Mouse (Mus musculus) lung, postnatal 0 days (tissue): ENCODE measurements at regions not wholly inside any gene's neighbourhood (a gene's known extent, or its start where the extent isn't known, plus 50 kb on each side); places are given as distances from the start of the nearest gene placed in this dataset.

Experiments
- ATAC-seq: fragments of 200-750 bp; cut with Nextera tagmentation; 2 replicates; pipeline ENCODE4 v1.8.0; 2017; ENCODE audit warnings: moderate library complexity
- DNase-seq: peaks from one replicate; pipeline ENCODE4 v3.0.0-alpha.2; 2016; ENCODE audit warnings: low spot score
- H3K27ac ChIP-seq: fragments of 300-500 bp; sonication (generic); 2 replicates; pipeline ENCODE4 v1.5.1; 2014; ENCODE audit warnings: antibody characterized with exemption, mild to moderate bottlenecking, low read length, mixed read lengths
- H3K27me3 ChIP-seq: fragments of 300-500 bp; sonication (generic); replicated peaks from 2 replicates; pipeline ENCODE4 v1.6.1; 2014; ENCODE audit warnings: low read length, mixed read lengths; ENCODE audit not compliant: insufficient read depth
- H3K36me3 ChIP-seq: fragments of 300-500 bp; sonication (generic); 2 replicates; pipeline ENCODE4 v1.6.1; 2014; ENCODE audit warnings: low read length, mixed read lengths; ENCODE audit not compliant: insufficient read depth
- H3K4me1 ChIP-seq: fragments of 300-500 bp; sonication (generic); 2 replicates; pipeline ENCODE4 v1.6.1; 2014; ENCODE audit warnings: antibody characterized with exemption, low read depth, low read length, mixed read lengths; ENCODE audit not compliant: insufficient read depth
- H3K4me2 ChIP-seq: fragments of 300-500 bp; sonication (generic); replicated peaks from 2 replicates; pipeline ENCODE4 v1.6.1; 2014; ENCODE audit warnings: low read depth, mild to moderate bottlenecking, low read length, moderate library complexity, mixed read lengths
- H3K4me3 ChIP-seq: fragments of 300-500 bp; sonication (generic); 2 replicates; pipeline ENCODE4 v1.5.1; 2014; ENCODE audit warnings: low read depth, low read length
- H3K9ac ChIP-seq: fragments of 300-500 bp; sonication (generic); replicated peaks from 2 replicates; pipeline ENCODE4 v1.6.1; 2014; ENCODE audit warnings: low read depth, mild to moderate bottlenecking
- H3K9me3 ChIP-seq: fragments of 300-500 bp; sonication (generic); 2 replicates; pipeline ENCODE4 v1.6.1; 2016; ENCODE audit warnings: low read length, mixed read lengths
- CTCF ChIP-seq: IDR thresholded peaks from 2 replicates; pipeline ENCODE4 v1.5.1; 2016; ENCODE audit warnings: antibody characterized with exemption, mild to moderate bottlenecking
- EP300 ChIP-seq: IDR thresholded peaks from 2 replicates; pipeline ENCODE4 v1.6.1; 2016; ENCODE audit warnings: antibody characterized with exemption, mild to moderate bottlenecking, control low read depth
- WGBS: fragments of 180-500 bp; shearing (Covaris S2); extraction: QIAGEN DNeasy Blood & Tissue Kit; methylation state at CpG from one replicate; pipeline ENCODE4 v1.1.7; 2014; 5-methylcytosine and 5-hydroxymethylcytosine counted together

DNA sequence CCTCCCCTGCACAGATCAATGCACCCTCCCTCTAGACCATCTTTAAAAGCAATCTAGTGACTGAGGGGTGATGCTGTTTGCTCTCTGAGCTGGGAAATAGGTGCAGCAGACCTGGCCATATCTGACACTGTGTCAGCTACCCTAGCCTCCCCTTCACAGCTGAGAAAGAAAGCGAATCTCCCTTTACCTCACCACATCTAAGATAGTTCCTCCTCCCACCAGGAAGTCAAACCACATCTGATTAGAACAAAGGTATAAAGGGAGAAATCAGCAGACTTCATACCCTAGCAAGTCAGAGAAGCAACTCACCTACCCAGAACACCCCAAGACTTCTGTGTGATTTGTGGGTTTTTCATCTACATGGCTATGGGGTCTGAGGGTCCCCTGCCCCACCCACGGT lies 175.6 kb upstream of the Cadm1 start:
- no peaks in the 10 kb centered on the region for H3K36me3 ChIP-seq
- TF ChIP-seq EP300 (no peak), CTCF (no peak)
- no peak overlapping the region for H3K27ac ChIP-seq
- H3K4me3 ChIP-seq: no peak overlapping the region
- ATAC-seq (no peak), DNase-seq (no peak)
- H3K9me3 ChIP-seq: no peaks in the 10 kb centered on the region
- H3K4me1 ChIP-seq: peaks cover 3% of the 10 kb centered on the region; the same call in 1 of the 2 replicates
- H3K4me2 ChIP-seq: no peak overlapping the region
- 82% methylated on average over 2 of the region's 2 CpGs for WGBS
- H3K9ac ChIP-seq: no peak overlapping the region
- no peaks in the 10 kb centered on the region for H3K27me3 ChIP-seq

DNA sequence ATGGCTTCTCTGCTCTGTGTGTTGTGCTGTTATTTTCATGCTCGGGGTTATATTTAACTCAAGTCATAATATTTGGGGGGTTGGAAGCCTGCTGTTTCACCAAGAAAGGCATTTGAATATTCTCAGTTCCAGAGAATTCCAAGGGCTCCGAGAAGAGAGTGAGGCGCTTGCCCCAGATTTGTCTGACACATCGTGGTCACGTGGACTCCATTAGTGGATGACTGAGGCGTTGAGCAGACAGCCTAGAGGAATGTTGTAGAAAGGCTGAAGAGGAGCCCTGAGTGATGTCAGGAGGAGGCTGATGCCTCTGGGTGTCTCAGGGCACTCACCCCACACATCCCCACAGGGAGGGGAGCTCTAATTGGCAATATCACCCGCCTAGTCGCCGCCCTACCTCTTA lies 175.1 kb upstream of the Cadm1 start:
- no peak for DNase-seq
- Histone ChIP-seq H3K36me3 (no peaks in the 10 kb centered on the region), H3K9me3 (no peaks in the 10 kb centered on the region), H3K27ac (no peak overlapping the region), H3K9ac (no peak overlapping the region), H3K4me3 (no peak overlapping the region), H3K4me2 (no peak overlapping the region), H3K4me1 (peaks cover 3% of the 10 kb centered on the region; the same call in 1 of the 2 replicates), H3K27me3 (no peaks in the 10 kb centered on the region)
- TF ChIP-seq CTCF (no peak), EP300 (no peak)
- WGBS: 74% methylated on average over 9 of the region's 9 CpGs
- no peak for ATAC-seq

DNA sequence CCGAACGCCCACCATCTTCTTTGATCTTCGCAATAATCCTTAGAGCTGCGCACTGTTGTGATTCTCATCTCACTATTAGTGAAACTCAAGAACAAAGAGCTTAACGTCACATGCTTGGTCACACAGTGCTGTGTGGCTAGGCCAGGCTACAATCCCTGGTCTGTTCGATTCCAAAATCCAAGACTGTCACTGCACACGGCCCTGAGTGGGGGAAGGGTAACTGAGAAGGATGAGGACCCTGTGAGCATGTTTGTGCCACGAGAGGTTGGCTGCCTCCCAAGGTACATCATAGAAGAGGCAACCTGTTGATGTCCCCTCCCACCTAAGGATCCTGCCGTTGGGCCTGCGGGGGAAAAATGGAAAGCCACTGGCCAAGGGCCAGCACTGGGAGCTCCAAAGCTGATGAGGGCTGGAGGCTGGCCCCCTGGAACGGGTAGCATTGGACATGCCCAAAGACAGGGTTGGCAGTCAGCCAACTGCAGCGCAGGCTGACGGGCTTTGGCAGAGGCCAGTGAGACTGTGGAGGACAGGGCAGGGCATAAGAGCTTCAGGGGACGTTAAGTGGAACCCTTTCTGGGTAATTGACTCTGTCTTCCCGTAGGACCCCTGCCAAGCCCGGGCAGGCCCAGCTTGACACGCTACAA lies 172.1 kb upstream of the Cadm1 start:
- ATAC-seq (peak; percentile 67), DNase-seq (peak; percentile 19)
- TF ChIP-seq EP300 (no peak), CTCF (no peak)
- Histone ChIP-seq H3K4me1 (peaks cover 6% of the 10 kb centered on the region; the same call in 1 of the 2 replicates), H3K4me2 (no peak overlapping the region), H3K36me3 (no peaks in the 10 kb centered on the region), H3K27me3 (no peaks in the 10 kb centered on the region), H3K9me3 (no peaks in the 10 kb centered on the region), H3K4me3 (no peak overlapping the region), H3K9ac (no peak overlapping the region), H3K27ac (no peak overlapping the region)
- WGBS: 40% methylated on average over 17 of the region's 17 CpGs

DNA sequence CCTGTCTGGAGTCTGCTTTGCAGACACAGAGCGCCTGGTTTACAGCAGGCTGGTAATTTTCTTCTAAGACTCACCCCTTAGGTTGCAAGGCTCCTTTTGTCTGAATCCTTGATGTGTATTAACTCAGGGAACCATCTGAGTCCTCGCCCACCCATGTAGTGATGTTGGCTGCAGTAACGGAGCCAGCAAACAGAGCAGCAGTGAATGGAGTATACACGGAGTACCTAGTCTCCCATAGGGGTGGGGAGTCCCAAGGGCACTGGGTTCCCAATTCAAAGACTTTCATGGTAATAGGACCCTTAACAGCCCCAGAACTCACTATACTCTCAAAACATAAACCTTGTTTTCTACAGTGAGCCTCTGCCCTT lies 171.6 kb upstream of the Cadm1 start:
- DNase-seq (no peak), ATAC-seq (no peak)
- H3K4me3 ChIP-seq: no peak overlapping the region
- TF ChIP-seq CTCF (no peak), EP300 (no peak)
- no peaks in the 10 kb centered on the region for H3K36me3 ChIP-seq
- no peak overlapping the region for H3K9ac ChIP-seq
- H3K9me3 ChIP-seq: no peaks in the 10 kb centered on the region
- no peak overlapping the region for H3K4me2 ChIP-seq
- H3K27ac ChIP-seq: no peak overlapping the region
- WGBS: 58% methylated on average over 4 of the region's 4 CpGs
- H3K4me1 ChIP-seq: peaks cover 6% of the 10 kb centered on the region; the same call in 1 of the 2 replicates
- H3K27me3 ChIP-seq: no peaks in the 10 kb centered on the region

DNA sequence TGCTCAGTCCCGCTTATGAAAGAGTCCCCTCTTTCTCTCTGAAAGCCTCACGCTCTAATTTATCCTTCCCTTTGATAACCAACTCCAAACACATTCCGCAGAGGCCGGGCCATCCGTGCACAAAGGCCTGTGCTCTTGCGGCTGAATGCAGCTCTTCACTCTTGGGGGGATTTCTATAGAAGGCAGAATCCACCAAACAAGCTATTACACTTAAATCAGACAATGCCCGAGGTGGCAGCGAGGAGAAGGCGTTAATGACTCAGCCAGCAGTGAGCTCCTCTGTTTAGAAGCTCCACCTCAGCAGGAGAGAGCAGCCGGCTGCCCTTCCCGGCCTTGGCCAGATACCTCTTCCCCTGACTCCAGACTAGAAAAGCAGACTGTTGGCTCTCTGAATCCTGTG lies 166.9 kb upstream of the Cadm1 start:
- Histone ChIP-seq H3K9ac (no peak overlapping the region), H3K4me3 (no peak overlapping the region), H3K4me2 (no peak overlapping the region), H3K27ac (no peak overlapping the region), H3K27me3 (peaks cover 9% of the 10 kb centered on the region; the same call in 1 of the 2 replicates), H3K9me3 (no peaks in the 10 kb centered on the region), H3K4me1 (peaks cover 3% of the 10 kb centered on the region; the same call in 1 of the 2 replicates), H3K36me3 (no peaks in the 10 kb centered on the region)
- TF ChIP-seq EP300 (no peak), CTCF (no peak)
- ATAC-seq: no peak
- DNase-seq: no peak
- 41% methylated on average over 11 of the region's 11 CpGs for WGBS

DNA sequence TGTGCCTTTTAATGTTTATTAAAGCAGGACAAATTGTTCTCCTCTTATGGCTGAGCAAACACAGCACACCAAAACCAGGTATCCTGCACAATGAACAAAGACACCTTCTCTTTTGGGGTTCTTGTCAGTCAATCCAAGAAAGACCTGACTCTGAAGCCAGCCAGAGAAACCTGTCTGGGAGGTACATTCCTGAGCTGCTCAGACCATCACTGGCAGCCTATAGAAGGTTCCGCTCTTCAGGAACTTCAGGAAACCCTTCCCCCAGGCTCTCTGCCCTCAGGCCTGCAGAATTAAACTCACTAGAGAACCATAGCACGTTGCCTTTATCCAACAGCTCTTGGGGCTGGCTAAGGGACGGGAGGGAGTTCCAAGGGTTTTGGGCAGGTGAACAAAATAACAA lies 165.2 kb upstream of the Cadm1 start:
- Histone ChIP-seq H3K27ac (no peak overlapping the region), H3K4me2 (no peak overlapping the region), H3K36me3 (no peaks in the 10 kb centered on the region), H3K27me3 (peaks cover 9% of the 10 kb centered on the region), H3K9me3 (no peaks in the 10 kb centered on the region), H3K4me1 (peaks cover 3% of the 10 kb centered on the region; the same call in 1 of the 2 replicates), H3K9ac (no peak overlapping the region), H3K4me3 (no peak overlapping the region)
- TF ChIP-seq EP300 (no peak), CTCF (no peak)
- 36% methylated on average over 3 of the region's 3 CpGs for WGBS
- ATAC-seq (no peak), DNase-seq (peak; percentile 22)
